Mouse (Mus musculus) testis, adult 2 months (tissue): ENCODE data around the gene Rflnb. TPM values are rescaled to one million over a fixed set of nuclear protein-coding genes. Genes with fewer than 3 reads are reported as not detected.
A peak's percentile ranks its signal among the peaks of the same experiment; 100 is the strongest.

Source experiments
- H3K27ac ChIP-seq: fragments of 200-500 bp; 2 replicates; pipeline ENCODE4 v1.5.1; 2012; ENCODE audit warnings: low read depth, low read length; ENCODE audit not compliant: control insufficient read depth, insufficient read depth
- H3K27me3 ChIP-seq: fragments of 200-500 bp; 2 replicates; pipeline ENCODE4 v1.6.1; 2012; ENCODE audit warnings: mild to moderate bottlenecking, low read length, moderate library complexity; ENCODE audit not compliant: control insufficient read depth, insufficient read depth
- H3K36me3 ChIP-seq: fragments of 200-500 bp; 2 replicates; pipeline ENCODE4 v1.6.1; 2012; ENCODE audit warnings: mild to moderate bottlenecking, low read length; ENCODE audit not compliant: control insufficient read depth, insufficient read depth
- H3K4me1 ChIP-seq: fragments of 200-500 bp; 2 replicates; pipeline ENCODE4 v1.6.1; 2012; ENCODE audit warnings: low read length; ENCODE audit not compliant: control insufficient read depth, insufficient read depth
- H3K4me3 ChIP-seq: fragments of 200-500 bp; 2 replicates; pipeline ENCODE4 v1.5.1; 2012; ENCODE audit warnings: low read depth, mild to moderate bottlenecking, low read length, moderate library complexity, mixed read lengths; ENCODE audit not compliant: control insufficient read depth
- CTCF ChIP-seq: fragments of 200-500 bp; IDR thresholded peaks from 2 replicates; pipeline ENCODE4 v1.5.1; 2012; ENCODE audit warnings: low read depth, mild to moderate bottlenecking, inconsistent platforms, low read length, moderate library complexity; ENCODE audit not compliant: control insufficient read depth, insufficient read depth, insufficient replicate concordance
- POLR2A ChIP-seq: fragments of 200-500 bp; IDR thresholded peaks from 2 replicates; pipeline ENCODE4 v1.6.1; 2012; ENCODE audit warnings: low read depth, mild to moderate bottlenecking, inconsistent platforms, low read length, moderate library complexity; ENCODE audit not compliant: control insufficient read depth
- polyA plus RNA-seq: library from polyadenylated mRNA; depleted of rRNA; stranded (reverse); fragments of >200 nt; gene quantifications from 2 replicates; pipeline ENCODE4 v1.2.3, GENCODE M21; 2012

Gene Rflnb
- polyA plus RNA-seq, 1 experiment, result 0.64 TPM

DNA sequence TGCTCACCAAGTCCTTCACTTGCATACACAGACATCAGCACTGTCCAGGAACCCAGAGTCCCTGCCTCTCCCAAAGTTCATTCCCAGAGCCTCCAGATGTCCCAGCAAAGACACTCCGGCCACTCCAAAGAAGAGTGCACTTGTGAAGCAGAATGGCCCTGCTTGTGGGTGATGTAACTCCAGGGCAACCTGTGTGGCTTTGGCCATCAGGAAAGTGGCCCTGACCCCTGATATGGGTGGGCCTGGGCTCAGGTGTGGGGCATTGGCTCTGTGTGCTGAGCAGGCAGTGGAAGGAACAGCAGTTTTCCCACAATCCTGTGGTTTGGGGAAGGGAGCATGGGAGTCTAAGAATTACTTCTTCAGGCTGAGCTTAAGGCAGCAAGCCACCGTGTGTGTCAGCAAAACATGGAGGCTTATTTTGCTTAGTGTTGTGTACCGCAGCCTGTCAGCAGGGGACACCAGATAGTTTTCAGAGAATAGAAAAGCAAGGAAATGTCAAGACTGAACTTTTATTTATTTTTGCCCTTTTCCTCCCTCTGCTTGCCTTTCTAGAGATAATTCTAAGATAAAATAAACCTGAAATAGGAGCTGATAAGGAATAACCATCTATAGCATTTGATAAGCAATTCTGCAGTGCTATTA is 26.2 kb downstream of the Rflnb start:
- Histone ChIP-seq H3K4me3 (peak overlapping the region; percentile 97), H3K27me3 (no peaks in the 10 kb centered on the region), H3K4me1 (peaks cover 11% of the 10 kb centered on the region), H3K27ac (no peak overlapping the region), H3K36me3 (no peaks in the 10 kb centered on the region)
- TF ChIP-seq CTCF (no peak), POLR2A (no peak)

DNA sequence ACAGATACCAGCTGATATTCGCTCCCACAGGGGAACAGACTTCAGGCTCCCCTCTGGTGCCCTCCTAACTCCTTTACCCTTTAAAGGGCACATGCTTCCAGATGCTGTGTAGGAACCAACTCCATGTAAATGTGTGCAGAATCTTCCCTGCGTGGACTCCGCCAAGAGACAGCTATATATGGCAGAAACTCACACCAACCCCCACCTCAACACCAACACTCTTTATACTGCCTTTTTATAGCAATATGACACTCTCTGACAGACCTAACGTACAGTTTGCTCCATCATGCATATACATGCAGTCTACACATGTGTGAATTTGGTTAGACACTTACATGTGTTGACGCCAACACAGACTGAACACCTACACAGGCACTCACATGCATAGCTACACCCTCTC is 26.9 kb downstream of the Rflnb start:
- no peaks in the 10 kb centered on the region for H3K36me3 ChIP-seq
- peak overlapping the region; percentile 97 for H3K4me3 ChIP-seq
- TF ChIP-seq CTCF (no peak), POLR2A (no peak)
- peaks cover 11% of the 10 kb centered on the region for H3K4me1 ChIP-seq
- H3K27ac ChIP-seq, result no peak overlapping the region
- no peaks in the 10 kb centered on the region for H3K27me3 ChIP-seq

- Histone ChIP-seq H3K27me3 (no peaks in the 10 kb centered on the region), H3K4me3 (peak within 1 kb of the TSS; percentile 97), H3K27ac (peak within 1 kb of the TSS; percentile 72), H3K36me3 (no peaks in the 10 kb centered on the region), H3K4me1 (peaks cover 11% of the 10 kb centered on the region)
- TF ChIP-seq POLR2A (peak; percentile 82), CTCF (peak; percentile 61; the same call in 1 of the 2 replicates)
These were observed 28.0 kb downstream of the Rflnb start, which contains the start of gene 1700016K19Rik for GRCm38 (mm10) chr11:75999440-76000155. Gene 1700016K19Rik (plus strand): TSS chr11:75999912.

DNA sequence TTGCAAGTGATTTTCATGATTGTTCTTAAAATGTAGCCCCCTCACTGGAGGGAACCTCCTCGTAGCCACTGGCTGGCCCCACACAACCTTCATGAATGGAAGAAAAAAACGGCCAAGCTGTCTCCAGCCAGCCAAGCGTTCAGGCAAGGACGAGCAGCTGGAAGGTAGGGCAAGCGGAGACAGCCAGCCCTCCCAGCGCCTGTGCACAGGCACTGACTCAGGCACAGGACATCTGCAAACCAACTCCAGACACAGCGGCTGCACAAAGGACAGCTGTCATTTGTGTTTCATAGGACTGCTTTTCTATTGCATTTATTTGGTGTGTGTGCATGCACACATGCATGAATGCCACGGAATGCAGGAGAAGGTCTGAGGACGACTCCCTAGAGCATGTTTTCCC is 33.2 kb downstream of the Rflnb start:
- Histone ChIP-seq H3K36me3 (no peaks in the 10 kb centered on the region), H3K27me3 (no peaks in the 10 kb centered on the region), H3K4me3 (no peak overlapping the region), H3K27ac (no peak overlapping the region), H3K4me1 (peaks cover 10% of the 10 kb centered on the region)
- TF ChIP-seq POLR2A (no peak), CTCF (no peak)

- Histone ChIP-seq H3K27me3 (no peaks in the 10 kb centered on the region), H3K36me3 (no peaks in the 10 kb centered on the region), H3K4me1 (peaks cover 5% of the 10 kb centered on the region; the same call in 1 of the 2 replicates), H3K4me3 (no peak overlapping the region), H3K27ac (no peak overlapping the region)
- TF ChIP-seq POLR2A, result no peak
- TF ChIP-seq CTCF, result no peak
These were observed 35.1 kb downstream of the Rflnb start for GRCm38 (mm10) chr11:75992481-75992880.

DNA sequence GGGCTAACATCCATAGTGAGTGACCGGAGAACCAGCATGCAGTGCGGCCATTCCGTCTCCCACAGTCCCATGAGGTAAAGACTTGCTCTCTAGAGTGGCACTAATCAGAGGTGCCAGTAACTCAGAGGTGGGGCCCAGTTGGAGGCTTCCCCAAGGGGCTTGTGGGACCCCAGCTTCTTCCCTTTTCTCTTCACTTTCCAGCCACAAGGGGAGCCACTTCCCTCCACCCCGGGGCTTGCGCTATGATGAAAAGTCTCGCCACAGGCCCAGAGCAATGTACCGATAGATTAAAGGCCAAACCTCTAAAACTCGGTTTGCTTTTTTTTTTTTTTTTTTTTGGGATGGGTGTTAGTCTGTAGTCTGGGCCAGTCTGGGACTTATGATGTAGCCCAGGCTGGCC is 35.7 kb downstream of the Rflnb start:
- TF ChIP-seq CTCF, result no peak
- TF ChIP-seq POLR2A, result no peak
- no peak overlapping the region for H3K27ac ChIP-seq
- no peak overlapping the region for H3K4me3 ChIP-seq
- H3K27me3 ChIP-seq, result no peaks in the 10 kb centered on the region
- no peaks in the 10 kb centered on the region for H3K36me3 ChIP-seq
- peaks cover 5% of the 10 kb centered on the region; the same call in 1 of the 2 replicates for H3K4me1 ChIP-seq

GRCm38 (mm10) chr11:75990965-75991835 is 36.4 kb downstream of the Rflnb start:
- Histone ChIP-seq H3K27ac (no peak overlapping the region), H3K36me3 (no peaks in the 10 kb centered on the region), H3K27me3 (no peaks in the 10 kb centered on the region), H3K4me1 (peaks cover 5% of the 10 kb centered on the region; the same call in 1 of the 2 replicates), H3K4me3 (no peak overlapping the region)
- TF ChIP-seq CTCF (no peak; the same call in 1 of the 2 replicates), POLR2A (no peak)
